7 mouse cellular contexts compared by ENCODE assay signal in genomic region chr17:12790353-12791078, GRCm38 (mm10). TPM values are rescaled to one million over a fixed set of nuclear protein-coding genes. Genes with fewer than 3 reads are reported as not detected.
DNase-seq lines count a peak whose midpoint lies in the region; ATAC-seq and TF ChIP-seq lines count a peak whose summit lies in the region.

No protein-coding gene starts in this region.

- H3K4me1 ChIP-seq in bone marrow macrophage, adult 2 months (ENCODE audit: control insufficient read depth, insufficient read depth, low read length) = peaks cover 48% of the 10 kb centered on the region
- H3K4me1 ChIP-seq in embryonic facial prominence, embryonic 12.5 days = peaks cover 52% of the 10 kb centered on the region
- H3K4me1 ChIP-seq in hindbrain, embryonic 15.5 days (replicated peaks) = peaks cover 34% of the 10 kb centered on the region
- H3K4me1 ChIP-seq in liver, embryonic 16.5 days (ENCODE audit: control insufficient read depth, low read depth, low read length) = peaks cover 32% of the 10 kb centered on the region
- H3K4me1 ChIP-seq in stomach, postnatal 0 days (replicated peaks; ENCODE audit: control insufficient read depth, insufficient read depth) = peaks cover 25% of the 10 kb centered on the region

- peak; percentile 49 for TF ChIP-seq EP300 in stomach, postnatal 0 days (optimal IDR thresholded peaks at IDR 0.05)

- peak overlapping the region; percentile 9; the same call in 1 of the 2 replicates for H3K4me2 ChIP-seq in embryonic facial prominence, embryonic 12.5 days (replicated peaks)
- no peak overlapping the region for H3K4me2 ChIP-seq in hindbrain, embryonic 15.5 days
- H3K4me2 ChIP-seq in liver, embryonic 16.5 days (ENCODE audit: low read depth, low read length) = no peak overlapping the region
- H3K4me2 ChIP-seq in stomach, postnatal 0 days (replicated peaks; ENCODE audit: low read depth) = no peak overlapping the region

- peaks cover 10% of the 10 kb centered on the region; the same call in 1 of the 2 replicates for H3K36me3 ChIP-seq in embryonic facial prominence, embryonic 12.5 days
- H3K36me3 ChIP-seq in hindbrain, embryonic 15.5 days = no peaks in the 10 kb centered on the region
- no peaks in the 10 kb centered on the region for H3K36me3 ChIP-seq in liver, embryonic 16.5 days (ENCODE audit: control insufficient read depth, insufficient read depth)
- H3K36me3 ChIP-seq in stomach, postnatal 0 days (ENCODE audit: control insufficient read depth, insufficient read depth, low read length) = no peaks in the 10 kb centered on the region

- no peak overlapping the region for H3K9ac ChIP-seq in embryonic facial prominence, embryonic 12.5 days
- H3K9ac ChIP-seq in hindbrain, embryonic 15.5 days = no peak overlapping the region
- no peak overlapping the region for H3K9ac ChIP-seq in liver, embryonic 16.5 days (ENCODE audit: low read depth, low read length)
- peak overlapping the region; percentile 41 for H3K9ac ChIP-seq in stomach, postnatal 0 days (ENCODE audit: low read length)

- DNase-seq in stomach, postnatal 0 days (ENCODE audit: low spot score) = peak; percentile 53
- no peak for DNase-seq in T-cell, adult 2 months (ENCODE audit: low spot score)

- TF ChIP-seq CTCF in bone marrow macrophage, adult 2 months (IDR thresholded peaks at IDR 0.05; ENCODE audit: low read depth, low read length) = no peak
- TF ChIP-seq CTCF in stomach, postnatal 0 days (IDR thresholded peaks at IDR 0.05; ENCODE audit: low read depth) = no peak

- H3K9me3 ChIP-seq in embryonic facial prominence, embryonic 12.5 days = 0 out of 2 replicates have a peak, but pooled peaks cover 7% of the 10 kb centered on the region
- H3K9me3 ChIP-seq in hindbrain, embryonic 15.5 days = no peaks in the 10 kb centered on the region
- no peaks in the 10 kb centered on the region for H3K9me3 ChIP-seq in liver, embryonic 16.5 days (replicated peaks; ENCODE audit: control insufficient read depth, low read length)
- H3K9me3 ChIP-seq in stomach, postnatal 0 days (ENCODE audit: control insufficient read depth, low read length) = no peaks in the 10 kb centered on the region

- H3K27me3 ChIP-seq in embryonic facial prominence, embryonic 12.5 days = no peaks in the 10 kb centered on the region
- no peaks in the 10 kb centered on the region for H3K27me3 ChIP-seq in hindbrain, embryonic 15.5 days
- H3K27me3 ChIP-seq in liver, embryonic 16.5 days (ENCODE audit: control insufficient read depth, insufficient read depth, low read depth, low read length) = no peaks in the 10 kb centered on the region
- no peaks in the 10 kb centered on the region for H3K27me3 ChIP-seq in stomach, postnatal 0 days (ENCODE audit: control insufficient read depth, insufficient read depth, low read length)

- peak overlapping the region; percentile 89 for H3K27ac ChIP-seq in bone marrow macrophage, adult 2 months (ENCODE audit: insufficient read depth, low read depth, low read length)
- H3K27ac ChIP-seq in embryonic facial prominence, embryonic 12.5 days = peak overlapping the region; percentile 89
- H3K27ac ChIP-seq in hindbrain, embryonic 15.5 days (replicated peaks) = peak overlapping the region; percentile 70
- peak overlapping the region; percentile 76 for H3K27ac ChIP-seq in liver, embryonic 16.5 days (ENCODE audit: low read length)
- peak overlapping the region; percentile 82 for H3K27ac ChIP-seq in stomach, postnatal 0 days (replicated peaks)

- TF ChIP-seq POLR2A in bone marrow macrophage, adult 2 months (IDR thresholded peaks at IDR 0.05; ENCODE audit: borderline replicate concordance, low read depth, low read length) = no peak

- WGBS in embryonic facial prominence, embryonic 12.5 days = 7% methylated on average over 10 of the region's 10 CpGs
- WGBS in hindbrain, embryonic 15.5 days = 31% methylated on average over 10 of the region's 10 CpGs
- WGBS in liver, embryonic 16.5 days (ENCODE audit: insufficient replicate concordance) = 44% methylated on average over 10 of the region's 10 CpGs
- 9% methylated on average over 10 of the region's 10 CpGs for WGBS in stomach, postnatal 0 days

- no peak overlapping the region for H3K4me3 ChIP-seq in bone marrow macrophage, adult 2 months (ENCODE audit: insufficient read depth, low read length)
- H3K4me3 ChIP-seq in embryonic facial prominence, embryonic 12.5 days = no peak overlapping the region
- H3K4me3 ChIP-seq in hindbrain, embryonic 15.5 days = no peak overlapping the region
- no peak overlapping the region for H3K4me3 ChIP-seq in liver, embryonic 16.5 days (ENCODE audit: low read depth, low read length)
- H3K4me3 ChIP-seq in stomach, postnatal 0 days (ENCODE audit: low read depth, low read length) = no peak overlapping the region

- peak; percentile 79 for ATAC-seq in embryonic facial prominence, embryonic 12.5 days (ENCODE audit: insufficient number of reproducible peaks, insufficient read depth, low FRiP score, low TSS enrichment)
- peak; percentile 82 for ATAC-seq in hindbrain, embryonic 15.5 days (ENCODE audit: low FRiP score, low read depth)
- ATAC-seq in liver, embryonic 16.5 days (ENCODE audit: low read depth) = peak; percentile 60
- peak; percentile 63 for ATAC-seq in stomach, postnatal 0 days (ENCODE audit: low FRiP score, low TSS enrichment)
- ATAC-seq in erythroblast, adult 5-6 weeks (replicated peaks; ENCODE audit: low FRiP score, poor library complexity, severe bottlenecking) = no peak

RNA-seq across cellular contexts. Expression of gene Igf2r, which starts 21.1 kb away (rescaled TPM):
- 31.0 and 36.5 TPM in 2 replicates for polyA plus RNA-seq in bone marrow macrophage, adult 2 months (2012; ENCODE audit: insufficient read depth, insufficient read length, missing spikeins)
- polyA plus RNA-seq in embryonic facial prominence, embryonic 12.5 days (2016; fragmentation: Nextera tagmentation; extraction: Ambion mirVana) = 37.1 and 38.1 TPM in 2 replicates
- 9.1 and 10.2 TPM in 2 replicates for polyA plus RNA-seq in hindbrain, embryonic 15.5 days (2015; fragmentation: Nextera tagmentation; extraction: Ambion mirVana)
- 15.3 and 17.7 TPM in 2 replicates for polyA plus RNA-seq in liver, embryonic 16.5 days (2015; fragmentation: Nextera tagmentation; extraction: Ambion mirVana)
- polyA plus RNA-seq in stomach, postnatal 0 days (2015; fragmentation: Nextera tagmentation; extraction: Ambion mirVana) = 9.4 and 9.6 TPM in 2 replicates
- total RNA-seq in erythroblast, adult 5-6 weeks (2015; ENCODE audit: low replicate concordance) = 0.96 and 3.3 TPM in 2 replicates
- 4.9 TPM in 2 replicates for total RNA-seq in erythroblast, adult 5-6 weeks (2017; ENCODE audit: low replicate concordance)
